Mouse (Mus musculus) NIH3T3 (cell line): ENCODE measurements around the gene Tango6.

Experiments
- DNase-seq: peaks from one replicate; pipeline ENCODE4 v3.0.0-alpha.2; 2012; ENCODE audit warnings: low read depth

Tango6 gene

DNA sequence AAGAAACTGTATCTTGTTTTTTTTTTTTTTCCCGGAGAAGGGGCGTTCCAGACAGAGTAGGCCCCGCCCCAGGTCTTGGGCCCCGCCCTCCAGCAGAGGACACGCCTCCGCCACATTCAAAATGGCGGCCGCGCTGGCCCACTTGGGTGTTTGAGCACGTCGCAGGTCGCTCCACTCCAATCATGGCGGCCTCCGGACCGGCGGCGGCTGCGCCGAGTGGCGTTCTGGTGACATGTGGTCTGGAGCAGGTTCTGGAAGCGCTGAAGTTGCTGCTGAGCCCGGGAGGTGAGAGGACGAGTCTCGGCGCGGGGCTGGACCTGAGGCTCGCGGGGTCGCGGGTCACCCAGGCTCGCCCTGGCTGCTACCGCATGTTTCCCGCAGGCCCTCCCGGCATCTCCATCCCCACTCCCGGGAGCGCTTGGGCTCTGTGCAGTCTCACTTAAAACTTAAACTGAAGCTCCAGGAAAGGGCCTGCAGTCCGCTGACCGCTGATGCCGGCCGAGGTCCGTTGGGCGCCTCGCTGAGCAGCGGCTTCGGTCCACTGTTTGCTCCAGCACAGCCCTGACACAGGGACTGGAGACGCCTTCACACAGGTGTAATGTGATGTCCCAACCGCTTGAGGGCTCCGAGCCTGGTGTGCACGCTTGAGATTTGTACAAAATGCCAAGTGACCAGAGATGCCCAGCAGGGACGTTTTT is at the start of gene Tango6:
Gene Tango6 (plus strand): TSS at position 98 of the 698 bp plus-strand sequence.
- DNase-seq, result peak; percentile 96

DNA sequence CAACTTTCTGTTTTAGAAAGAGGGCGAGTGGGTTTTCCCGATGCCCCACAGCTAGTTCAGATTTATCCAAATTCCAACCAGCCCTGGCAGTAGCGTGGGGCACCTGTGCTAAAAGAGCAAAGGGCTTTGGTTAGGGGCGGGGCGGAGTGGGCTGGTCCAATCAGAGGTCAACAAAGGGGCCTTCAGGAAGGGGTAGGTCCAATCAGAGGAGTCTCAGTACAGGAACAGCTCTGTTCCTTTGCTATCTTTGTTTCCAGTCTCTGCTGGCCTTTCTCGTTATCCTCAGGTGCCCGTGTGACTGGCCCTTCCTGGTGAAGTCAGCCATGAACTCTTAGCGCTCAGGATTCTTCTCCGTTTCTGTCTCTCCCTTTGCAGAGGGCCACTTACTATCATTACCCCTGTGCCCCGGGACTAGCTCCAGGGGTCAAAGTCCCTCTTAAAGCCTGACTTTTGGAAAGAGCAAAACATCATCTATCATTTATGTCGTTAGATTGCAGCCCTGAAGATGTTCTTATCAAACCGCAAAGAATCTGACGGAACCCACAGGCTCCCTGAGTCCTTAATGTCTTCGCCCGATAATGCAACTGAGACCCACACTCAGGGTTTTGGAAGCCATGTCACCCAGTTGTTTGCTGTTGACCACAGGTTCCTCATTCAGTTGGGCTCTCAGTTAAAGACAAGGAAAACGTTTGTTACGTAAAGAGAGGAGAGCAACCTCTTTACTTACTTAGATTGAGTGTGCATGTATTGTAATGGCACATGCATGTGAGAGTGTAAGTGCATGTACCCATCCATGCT is 49.3 kb upstream of the Tango6 start:
- DNase-seq, result no peak

DNA sequence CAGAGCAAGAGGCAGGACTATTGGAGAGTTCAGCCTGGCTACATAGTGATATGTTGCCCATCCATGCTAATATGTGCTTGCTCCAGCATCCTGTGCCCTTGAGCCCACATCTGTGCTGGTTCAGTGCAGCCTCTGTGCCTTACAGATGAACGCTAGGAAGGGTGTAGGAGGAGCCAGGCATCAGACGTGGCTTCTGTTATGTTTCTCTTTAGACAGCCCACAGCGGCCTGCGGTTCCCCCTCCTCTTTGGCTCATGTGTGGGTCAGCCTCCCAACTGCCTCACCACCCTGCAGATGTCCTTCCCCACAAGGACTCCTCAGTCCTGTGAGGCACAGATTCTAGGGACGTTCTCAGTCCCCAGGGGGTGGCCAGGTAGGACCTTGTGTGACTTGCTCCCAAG is 47.6 kb upstream of the Tango6 start:
- no peak for DNase-seq

DNA sequence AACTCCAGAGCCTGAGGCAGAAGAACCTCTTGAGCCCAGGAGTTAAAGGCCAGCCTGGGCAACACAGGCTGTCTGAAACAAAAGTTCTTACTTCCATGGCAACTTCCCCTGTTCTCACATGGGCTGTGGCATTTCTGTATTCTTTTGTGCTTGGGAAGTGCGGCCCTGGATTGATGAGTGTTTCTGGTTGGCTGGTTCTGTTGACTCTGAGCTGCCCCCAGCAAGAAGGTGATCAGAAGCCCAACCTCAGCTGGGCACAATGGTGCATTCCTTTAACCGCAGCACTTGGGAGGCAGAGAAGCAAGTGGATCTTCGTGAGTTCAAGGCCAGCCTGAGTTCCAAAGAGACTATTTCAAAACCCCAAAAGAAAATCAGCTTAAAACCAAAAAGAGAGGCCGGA is 45.4 kb upstream of the Tango6 start:
- DNase-seq, result no peak

DNA sequence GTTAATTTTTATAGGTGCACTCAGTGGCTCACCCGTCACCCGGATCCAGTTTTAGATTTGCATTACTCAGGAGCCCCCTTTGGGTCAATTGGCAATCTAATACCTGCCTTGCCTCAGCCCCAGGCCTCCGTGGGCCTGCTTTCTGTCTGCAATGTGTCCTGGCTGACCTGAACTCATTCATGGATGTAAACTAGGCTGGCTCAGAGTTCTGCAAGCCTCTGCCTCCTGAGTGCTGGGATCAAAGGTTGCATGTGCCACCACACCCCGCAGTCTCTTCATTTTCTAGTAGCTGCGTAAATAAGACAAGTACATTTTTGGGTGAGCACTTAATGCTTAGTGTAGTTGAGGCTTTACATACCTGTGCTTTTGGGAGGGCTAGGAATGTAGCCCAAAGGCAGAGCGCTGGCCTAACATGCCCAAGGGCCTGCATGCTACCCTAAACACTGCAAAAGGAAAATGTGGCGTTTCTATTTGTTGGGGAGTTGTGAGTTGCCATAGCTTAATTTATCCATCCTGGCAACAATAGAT is 44.0 kb upstream of the Tango6 start:
- no peak for DNase-seq

DNA sequence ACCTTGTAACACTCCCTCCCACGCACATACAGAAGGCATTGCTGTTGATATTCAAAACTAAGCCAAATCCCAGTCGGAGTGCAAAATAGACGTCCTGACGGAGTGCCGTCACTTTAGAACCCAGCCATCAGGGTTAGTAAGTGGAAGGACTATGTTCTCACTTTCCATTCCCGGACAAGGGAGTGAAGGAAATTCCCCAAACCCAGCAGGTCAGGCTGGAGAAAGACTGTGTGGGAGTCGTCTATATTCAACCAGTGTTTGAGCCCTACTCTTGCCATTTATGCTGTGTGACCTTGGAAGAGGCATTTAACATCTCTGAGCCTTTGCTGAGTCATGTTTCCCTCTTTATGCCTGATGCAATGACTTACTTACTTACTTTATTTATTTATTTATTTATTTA is 42.7 kb upstream of the Tango6 start:
- DNase-seq, result no peak

DNA sequence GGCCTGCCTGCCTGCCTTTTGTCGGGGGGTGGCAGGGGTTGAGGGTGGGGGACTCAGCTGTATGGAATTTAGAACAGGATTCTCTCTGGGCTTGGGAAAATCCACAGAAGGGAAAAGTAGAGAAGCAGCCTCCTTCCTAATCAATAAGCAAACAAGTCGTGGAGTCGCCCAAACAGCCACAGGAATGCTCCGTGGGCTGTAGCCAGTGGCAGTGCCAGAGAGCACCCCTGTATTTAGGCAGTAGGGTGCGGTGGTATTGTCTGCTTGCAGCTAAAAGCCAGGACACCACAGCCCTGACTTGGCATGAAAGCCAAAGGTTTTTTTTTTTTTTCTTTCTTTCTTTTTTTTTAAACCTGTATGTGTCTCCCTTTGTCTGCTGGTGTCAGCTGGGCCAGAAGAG is 41.9 kb upstream of the Tango6 start:
- peak; percentile 24 for DNase-seq

DNA sequence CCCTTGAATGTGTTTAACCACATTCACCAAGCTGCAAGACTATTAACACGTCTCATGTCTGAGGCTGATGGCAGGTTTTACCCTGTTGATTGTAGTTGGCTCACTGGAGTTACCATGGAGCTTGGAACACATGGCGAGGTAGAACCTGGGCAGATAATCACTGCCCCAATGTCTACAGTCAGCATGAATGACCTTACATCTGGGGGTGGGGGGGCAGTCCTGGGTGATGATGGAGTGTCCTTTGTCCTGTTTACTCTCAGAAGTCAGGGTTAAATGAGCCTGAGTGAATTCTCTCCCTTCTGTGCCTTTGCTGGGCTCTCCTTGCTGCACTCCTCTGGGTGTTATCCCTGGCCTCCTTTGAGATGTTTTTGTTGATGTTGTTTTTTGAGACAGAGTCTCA is 40.7 kb upstream of the Tango6 start:
- no peak for DNase-seq

DNA sequence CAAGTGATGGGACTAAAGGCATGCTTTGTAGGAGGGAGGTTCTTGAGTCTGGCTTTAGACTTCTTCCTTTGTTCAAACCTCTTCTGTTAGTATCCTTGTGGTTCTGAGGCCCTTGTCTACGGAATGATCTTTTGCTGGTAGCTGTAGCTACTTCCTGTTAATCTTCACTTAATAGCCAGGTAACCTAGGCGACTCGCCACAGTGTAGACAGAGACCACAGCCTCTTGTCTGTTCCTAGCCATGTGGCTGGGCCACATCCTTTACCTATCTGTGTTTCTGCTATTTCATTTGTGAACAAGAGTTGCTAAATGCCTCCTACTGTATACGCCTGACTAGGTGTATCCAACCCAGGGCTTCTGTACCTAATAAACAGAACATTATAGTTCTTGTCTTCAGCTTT is 39.8 kb upstream of the Tango6 start:
- no peak for DNase-seq

DNA sequence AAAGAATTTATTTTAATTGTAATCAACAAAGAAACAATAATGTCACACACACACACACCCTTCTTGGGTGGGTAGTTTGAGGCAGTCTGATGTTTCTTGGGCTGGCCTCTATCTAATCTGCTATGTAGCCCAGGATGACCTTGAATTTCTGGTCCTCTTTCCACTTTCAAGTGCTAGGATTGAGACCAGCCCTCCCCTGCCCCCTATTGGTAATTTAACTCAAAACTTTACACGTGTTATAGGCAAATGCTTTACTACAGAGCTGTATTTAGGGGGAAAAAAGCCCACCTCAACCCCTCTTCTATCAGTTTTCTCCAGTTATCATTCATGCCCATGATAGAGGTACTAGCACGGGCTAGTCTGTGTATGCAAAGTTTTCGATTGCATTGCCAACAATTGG is 37.9 kb upstream of the Tango6 start:
- peak; percentile 53 for DNase-seq

DNA sequence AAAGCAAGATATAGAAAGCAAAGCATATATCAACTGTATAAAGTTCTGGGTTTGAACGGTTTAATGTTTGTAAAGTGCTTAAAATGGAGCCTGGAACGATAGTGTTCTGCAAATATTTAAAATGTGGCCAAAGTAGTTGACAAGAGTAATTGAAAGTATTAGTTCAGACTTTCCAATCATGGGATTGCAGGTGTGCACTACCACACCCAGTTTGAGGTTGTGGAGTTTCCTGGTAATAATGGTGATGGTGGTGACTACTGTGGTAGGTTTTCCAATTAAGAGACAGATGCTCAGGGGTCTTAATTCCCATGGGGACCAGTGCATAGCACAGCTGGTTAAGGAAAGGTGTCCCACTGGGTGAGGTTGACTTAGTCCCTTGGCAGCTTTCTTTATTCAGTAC is 36.7 kb upstream of the Tango6 start:
- DNase-seq, result no peak

DNA sequence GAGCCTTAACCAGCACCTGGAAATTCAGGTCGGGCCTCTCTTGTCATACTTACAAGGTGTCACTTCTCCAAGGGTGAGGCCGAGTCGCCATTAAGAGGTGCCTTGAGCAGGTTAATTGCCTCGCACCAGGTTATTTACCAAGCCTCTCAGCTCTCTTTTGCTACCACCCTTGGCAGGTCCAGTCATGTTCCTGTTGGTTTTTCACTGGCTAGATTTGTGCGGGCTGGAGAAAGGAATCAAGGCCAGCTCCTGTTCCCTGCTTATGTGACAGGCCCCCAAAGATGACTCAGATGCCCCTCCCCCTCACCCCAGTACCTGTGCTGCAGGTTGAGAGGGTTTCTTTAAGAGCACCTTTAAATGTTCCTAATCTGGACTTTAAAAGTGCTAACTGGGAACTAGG is 36.1 kb upstream of the Tango6 start:
- no peak for DNase-seq

DNA sequence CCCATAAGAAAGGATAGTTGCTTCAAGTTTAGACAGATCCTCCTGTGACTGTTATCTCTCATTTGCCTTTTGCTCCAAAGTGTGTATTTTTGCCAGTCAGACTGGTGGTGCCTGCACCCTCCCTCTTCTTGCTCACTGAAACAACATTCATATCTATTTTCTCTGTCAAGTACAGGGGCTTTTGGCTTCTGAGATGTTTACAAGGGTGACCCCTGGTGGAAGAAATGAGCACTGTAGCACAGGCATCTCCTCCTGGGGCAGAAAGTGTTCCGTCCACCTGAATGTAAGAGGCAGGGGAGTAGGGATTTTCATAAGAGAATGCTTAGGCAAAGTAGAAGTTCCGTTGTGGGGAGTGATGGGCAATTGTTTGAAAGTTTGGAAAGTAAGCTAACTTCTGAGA is 35.5 kb upstream of the Tango6 start:
- DNase-seq, result peak; percentile 91

DNA sequence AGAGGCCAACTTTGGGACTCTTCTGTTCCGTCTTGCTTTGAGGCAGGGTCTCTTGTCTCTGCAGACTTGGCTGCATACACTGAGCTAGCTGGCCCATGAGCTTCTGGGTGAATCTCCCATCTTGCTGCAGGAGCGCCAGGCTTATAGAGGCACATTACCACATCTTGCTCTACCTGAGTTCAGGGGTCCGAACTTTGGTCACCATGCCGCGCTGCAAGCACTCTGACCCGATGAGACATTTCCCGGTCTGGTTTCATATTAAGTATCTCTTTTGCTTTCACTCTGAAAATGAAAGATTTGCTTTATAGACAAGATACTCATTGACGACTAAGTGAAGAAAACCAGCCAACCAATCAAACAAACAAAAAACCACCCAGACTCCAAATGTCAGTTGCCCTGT is 34.4 kb upstream of the Tango6 start:
- DNase-seq, result no peak

DNA sequence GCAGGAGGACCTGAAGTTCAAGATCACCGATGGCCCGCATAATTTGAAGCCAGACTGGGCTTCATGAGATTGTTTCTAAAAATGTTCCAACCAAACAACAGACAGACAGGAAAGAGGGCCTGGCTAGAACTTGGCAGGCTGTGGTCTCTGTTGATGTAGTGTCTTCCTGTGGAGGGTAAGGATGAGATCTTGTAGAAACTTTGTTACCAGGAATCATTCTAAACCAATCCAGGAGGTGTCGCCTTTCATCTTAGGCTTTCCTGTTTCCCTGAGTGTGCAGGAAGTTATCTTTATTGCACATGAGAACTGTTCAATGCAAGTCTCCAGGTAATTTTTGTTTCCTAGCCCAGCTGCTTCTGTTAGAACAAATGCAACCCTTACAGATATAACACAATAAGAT is 30.9 kb upstream of the Tango6 start:
- no peak for DNase-seq

DNA sequence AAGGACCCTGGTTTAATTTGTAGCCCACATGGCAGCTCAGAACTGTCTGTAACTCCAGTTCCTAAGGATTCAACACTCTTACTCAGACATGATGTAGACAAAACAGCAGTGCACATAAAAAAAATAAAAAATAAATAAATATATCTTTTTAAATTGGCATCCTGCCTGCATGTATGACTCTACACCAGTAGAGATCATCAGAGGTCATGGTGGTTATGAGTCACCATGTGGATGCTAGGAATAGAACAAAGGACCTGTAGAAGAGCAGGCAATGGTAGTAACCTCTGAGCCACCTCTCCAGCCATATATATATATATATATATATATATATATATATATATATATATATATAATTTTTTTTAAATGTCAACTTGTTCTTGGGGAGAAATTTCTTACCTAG is 26.8 kb upstream of the Tango6 start:
- DNase-seq, result peak; percentile 79

- no peak for DNase-seq
Observed at GRCm38 (mm10) chr8:106672786-106673185, 10.1 kb upstream of the Tango6 start.

- DNase-seq, result no peak
Observed at GRCm38 (mm10) chr8:106674318-106674717, 8.6 kb upstream of the Tango6 start.

DNA sequence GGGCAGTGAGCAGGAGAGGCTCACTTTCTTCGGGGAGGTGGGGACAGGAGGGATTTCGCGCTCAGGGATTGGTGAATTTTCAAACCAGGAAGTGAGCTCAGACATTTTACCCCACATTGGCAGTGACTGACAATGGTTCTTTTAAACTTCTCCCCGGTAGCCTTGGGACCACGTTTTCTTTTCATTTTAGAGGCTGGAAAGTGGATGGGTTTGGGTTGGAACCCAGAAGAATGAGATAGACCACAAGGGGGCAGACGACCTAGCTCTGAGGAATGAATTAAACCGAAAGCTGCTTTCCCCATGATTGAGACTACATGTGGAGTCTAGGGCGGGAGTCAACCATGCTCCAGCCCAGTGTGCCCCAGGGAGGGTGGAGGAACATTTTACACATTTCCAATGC is 8.0 kb upstream of the Tango6 start:
- DNase-seq, result peak; percentile 47

GRCm38 (mm10) chr8:106684387-106684786 is 1.5 kb downstream of the Tango6 start:
- no peak for DNase-seq

GRCm38 (mm10) chr8:106687479-106687878 is 4.6 kb downstream of the Tango6 start:
- peak; percentile 79 for DNase-seq

DNA sequence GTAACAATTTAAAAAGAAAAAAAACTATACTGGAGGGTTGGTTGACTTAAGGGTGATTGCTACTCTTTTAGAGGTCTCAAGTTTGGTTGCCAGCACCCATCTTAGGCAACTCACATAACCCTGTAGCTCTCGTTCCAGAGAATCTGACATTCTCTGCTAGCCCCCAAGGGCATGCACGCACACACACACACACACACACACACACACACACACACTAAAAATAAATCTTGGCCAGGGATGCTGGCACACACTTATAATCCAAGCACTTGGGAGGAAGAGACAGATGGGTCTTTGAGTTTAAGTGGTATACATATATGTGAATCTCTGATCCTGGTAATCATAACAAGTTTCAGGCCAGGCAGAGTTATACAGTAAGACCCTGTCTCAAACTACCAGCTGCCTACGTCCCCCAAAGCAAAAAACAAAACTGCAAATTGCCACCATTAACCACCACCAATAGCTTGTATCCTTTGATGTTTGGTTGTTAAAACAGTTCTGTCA is 14.9 kb downstream of the Tango6 start:
- no peak for DNase-seq

GRCm38 (mm10) chr8:106699588-106699987 is 16.7 kb downstream of the Tango6 start:
- DNase-seq, result peak; percentile 77
